Mouse (Mus musculus) forebrain, embryonic 11.5 days (tissue): ENCODE measurements at regions not wholly inside any gene's neighbourhood (a gene's known extent, or its start where the extent isn't known, plus 50 kb on each side); places are given as distances from the start of the nearest gene placed in this dataset.

Experiments used
- ATAC-seq: fragments of 200-750 bp; cut with Nextera tagmentation; replicated peaks from 2 replicates; pipeline ENCODE4 v1.8.0; 2017; ENCODE audit warnings: moderate TSS enrichment; ENCODE audit not compliant: low FRiP score
- DNase-seq: peaks from one replicate; pipeline ENCODE4 v3.0.0-alpha.2; 2017; ENCODE audit warnings: low spot score
- H3K27ac ChIP-seq: fragments of 300-500 bp; sonication (generic); 2 replicates; pipeline ENCODE4 v1.5.1; 2014; ENCODE audit warnings: low read depth, low read length
- H3K27me3 ChIP-seq: fragments of 300-500 bp; sonication (generic); 2 replicates; pipeline ENCODE4 v1.6.1; 2014; ENCODE audit warnings: mild to moderate bottlenecking, low read length, mixed read lengths; ENCODE audit not compliant: control insufficient read depth, insufficient read depth
- H3K36me3 ChIP-seq: fragments of 300-500 bp; sonication (generic); 2 replicates; pipeline ENCODE4 v1.6.1; 2014; ENCODE audit warnings: mild to moderate bottlenecking, low read length, moderate library complexity, mixed read lengths; ENCODE audit not compliant: control insufficient read depth, insufficient read depth
- H3K4me1 ChIP-seq: fragments of 300-500 bp; sonication (generic); replicated peaks from 2 replicates; pipeline ENCODE4 v1.6.1; 2014; ENCODE audit warnings: low read length, mixed read lengths; ENCODE audit not compliant: control insufficient read depth, insufficient read depth
- H3K4me2 ChIP-seq: fragments of 300-500 bp; sonication (generic); 2 replicates; pipeline ENCODE4 v1.6.1; 2014; ENCODE audit warnings: low read depth, mild to moderate bottlenecking, low read length, moderate library complexity, mixed read lengths; ENCODE audit not compliant: severe bottlenecking
- H3K4me3 ChIP-seq: fragments of 300-500 bp; sonication (generic); 2 replicates; pipeline ENCODE4 v1.5.1; 2014; ENCODE audit warnings: low read depth, low read length
- H3K9ac ChIP-seq: fragments of 300-500 bp; sonication (generic); 2 replicates; pipeline ENCODE4 v1.6.1; 2014; ENCODE audit warnings: low read length
- H3K9me3 ChIP-seq: fragments of 300-500 bp; sonication (generic); 2 replicates; pipeline ENCODE4 v1.6.1; 2016; ENCODE audit warnings: low read length, mixed read lengths; ENCODE audit not compliant: control insufficient read depth
- WGBS: fragments of 180-500 bp; shearing (Covaris S2); extraction: QIAGEN DNeasy Blood & Tissue Kit; methylation state at CpG from one replicate; pipeline ENCODE4 v1.1.7; 2014; 5-methylcytosine and 5-hydroxymethylcytosine counted together

- Histone ChIP-seq H3K9me3 (no peaks in the 10 kb centered on the region), H3K36me3 (no peaks in the 10 kb centered on the region), H3K4me2 (no peak overlapping the region), H3K9ac (no peak overlapping the region), H3K4me1 (no peaks in the 10 kb centered on the region), H3K27ac (no peak overlapping the region), H3K27me3 (no peaks in the 10 kb centered on the region), H3K4me3 (no peak overlapping the region)
- DNase-seq (no peak), ATAC-seq (peak; percentile 32; the same call in 1 of the 2 replicates)
- WGBS = 86% methylated on average over 11 of the region's 11 CpGs
Measured at GRCm38 (mm10) chr16:55480745-55481144, 183.0 kb upstream of the Zpld1 start.

GRCm38 (mm10) chr16:55480304-55480703, 182.5 kb upstream of the Zpld1 start:
- Histone ChIP-seq H3K4me1 (no peaks in the 10 kb centered on the region), H3K36me3 (no peaks in the 10 kb centered on the region), H3K27me3 (no peaks in the 10 kb centered on the region), H3K4me3 (no peak overlapping the region), H3K9me3 (no peaks in the 10 kb centered on the region), H3K27ac (no peak overlapping the region), H3K4me2 (no peak overlapping the region), H3K9ac (no peak overlapping the region)
- 52% methylated on average over 7 of the region's 7 CpGs for WGBS
- peak; percentile 53; the same call in 1 of the 2 replicates for ATAC-seq
- no peak for DNase-seq

- H3K4me3 ChIP-seq = no peak overlapping the region
- H3K27ac ChIP-seq = no peak overlapping the region
- peak; percentile 75 for ATAC-seq
- no peaks in the 10 kb centered on the region for H3K36me3 ChIP-seq
- 28% methylated on average over 17 of the region's 17 CpGs for WGBS
- H3K4me2 ChIP-seq = no peak overlapping the region
- H3K9me3 ChIP-seq = no peaks in the 10 kb centered on the region
- no peaks in the 10 kb centered on the region for H3K4me1 ChIP-seq
- DNase-seq = no peak
- no peaks in the 10 kb centered on the region for H3K27me3 ChIP-seq
- H3K9ac ChIP-seq = no peak overlapping the region
Measured at GRCm38 (mm10) chr16:55476544-55477208, 178.9 kb upstream of the Zpld1 start.

GRCm38 (mm10) chr16:55474950-55475525, 177.3 kb upstream of the Zpld1 start:
- Histone ChIP-seq H3K4me3 (no peak overlapping the region), H3K4me1 (no peaks in the 10 kb centered on the region), H3K27me3 (no peaks in the 10 kb centered on the region), H3K9ac (no peak overlapping the region), H3K9me3 (no peaks in the 10 kb centered on the region), H3K4me2 (no peak overlapping the region), H3K27ac (no peak overlapping the region), H3K36me3 (no peaks in the 10 kb centered on the region)
- WGBS = 90% methylated on average over 7 of the region's 7 CpGs
- ATAC-seq (no peak), DNase-seq (no peak)

GRCm38 (mm10) chr16:55471396-55471795, 173.6 kb upstream of the Zpld1 start:
- ATAC-seq = no peak
- 86% methylated on average over 4 of the region's 4 CpGs for WGBS
- H3K4me3 ChIP-seq = no peak overlapping the region
- H3K36me3 ChIP-seq = no peaks in the 10 kb centered on the region
- H3K4me1 ChIP-seq = no peaks in the 10 kb centered on the region
- H3K9ac ChIP-seq = no peak overlapping the region
- DNase-seq = no peak
- H3K27ac ChIP-seq = no peak overlapping the region
- H3K9me3 ChIP-seq = no peaks in the 10 kb centered on the region
- no peak overlapping the region for H3K4me2 ChIP-seq
- H3K27me3 ChIP-seq = no peaks in the 10 kb centered on the region

- no peak overlapping the region for H3K4me2 ChIP-seq
- no peaks in the 10 kb centered on the region for H3K4me1 ChIP-seq
- 81% methylated on average over 13 of the region's 13 CpGs for WGBS
- no peaks in the 10 kb centered on the region for H3K9me3 ChIP-seq
- H3K27me3 ChIP-seq = no peaks in the 10 kb centered on the region
- no peak overlapping the region for H3K27ac ChIP-seq
- DNase-seq (no peak), ATAC-seq (no peak)
- no peak overlapping the region for H3K9ac ChIP-seq
- no peaks in the 10 kb centered on the region for H3K36me3 ChIP-seq
- H3K4me3 ChIP-seq = no peak overlapping the region
Measured at GRCm38 (mm10) chr16:55470721-55471120, 172.9 kb upstream of the Zpld1 start.

GRCm38 (mm10) chr16:55469703-55470102, 171.9 kb upstream of the Zpld1 start:
- no peaks in the 10 kb centered on the region for H3K9me3 ChIP-seq
- DNase-seq (no peak), ATAC-seq (no peak)
- H3K4me3 ChIP-seq = no peak overlapping the region
- no peak overlapping the region for H3K27ac ChIP-seq
- no peaks in the 10 kb centered on the region for H3K36me3 ChIP-seq
- H3K4me1 ChIP-seq = no peaks in the 10 kb centered on the region
- 76% methylated on average over 3 of the region's 3 CpGs for WGBS
- H3K4me2 ChIP-seq = no peak overlapping the region
- no peak overlapping the region for H3K9ac ChIP-seq
- no peaks in the 10 kb centered on the region for H3K27me3 ChIP-seq

- DNase-seq (peak; percentile 88), ATAC-seq (peak; percentile 91)
- no peaks in the 10 kb centered on the region for H3K27me3 ChIP-seq
- no peak overlapping the region for H3K4me2 ChIP-seq
- no peak overlapping the region for H3K9ac ChIP-seq
- no peak overlapping the region for H3K4me3 ChIP-seq
- WGBS = 56% methylated on average over 9 of the region's 9 CpGs
- no peaks in the 10 kb centered on the region for H3K4me1 ChIP-seq
- H3K9me3 ChIP-seq = no peaks in the 10 kb centered on the region
- no peak overlapping the region for H3K27ac ChIP-seq
- H3K36me3 ChIP-seq = no peaks in the 10 kb centered on the region
Measured at GRCm38 (mm10) chr16:55468833-55469458, 171.2 kb upstream of the Zpld1 start.

- H3K36me3 ChIP-seq = no peaks in the 10 kb centered on the region
- H3K4me3 ChIP-seq = no peak overlapping the region
- DNase-seq = no peak
- no peak overlapping the region for H3K27ac ChIP-seq
- H3K27me3 ChIP-seq = no peaks in the 10 kb centered on the region
- no peaks in the 10 kb centered on the region for H3K9me3 ChIP-seq
- ATAC-seq = no peak
- no peak overlapping the region for H3K9ac ChIP-seq
- H3K4me1 ChIP-seq = no peaks in the 10 kb centered on the region
- H3K4me2 ChIP-seq = no peak overlapping the region
Measured at GRCm38 (mm10) chr16:55460519-55460918, 162.7 kb upstream of the Zpld1 start.
